ENCODE assay signal across 25 mouse cellular contexts in the genomic region with DNA sequence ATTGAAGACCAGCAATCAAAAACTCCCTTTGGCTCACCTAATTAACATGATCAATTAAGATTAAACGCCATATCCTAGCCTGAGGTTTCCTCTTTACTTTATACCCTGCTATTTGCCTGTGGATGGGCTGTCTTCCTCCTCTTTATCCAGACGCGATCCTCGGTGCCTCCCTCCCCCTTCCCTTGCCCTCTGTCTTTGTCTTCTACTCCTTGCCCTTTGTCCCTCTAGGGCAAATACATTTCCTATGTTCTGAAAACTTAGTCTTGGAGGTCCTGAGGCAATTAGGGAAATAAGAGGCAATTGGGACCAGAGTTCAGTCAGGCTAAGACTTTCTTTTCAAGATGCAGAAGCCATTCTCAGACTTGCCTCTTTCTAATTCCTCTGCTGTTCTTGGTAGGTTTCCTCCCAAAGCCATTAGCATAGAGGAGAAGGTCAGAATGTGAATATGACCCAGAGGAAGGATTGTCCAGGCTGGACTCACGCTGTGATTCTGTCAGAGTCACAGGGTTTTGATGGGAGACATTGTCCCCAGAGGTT.
"Had no signal": no experiment of that assay in that cellular context is flagged by ENCODE, and none has a peak within 500 bp of the region (broad histone marks: within the 10 kb centered on the region; RNA-seq: fewer than 3 reads in every experiment).

No protein-coding gene starts in this region.

- H3K27me3 ChIP-seq: heart, embryonic 13.5 days; heart, embryonic 15.5 days; hindbrain, embryonic 13.5 days; hindbrain, embryonic 15.5 days; kidney, embryonic 15.5 days; limb, embryonic 13.5 days; limb, embryonic 15.5 days; liver, embryonic 12.5 days had no signal

- H3K4me3 ChIP-seq: heart, embryonic 13.5 days; heart, embryonic 15.5 days; hindbrain, embryonic 13.5 days; hindbrain, embryonic 15.5 days; kidney, embryonic 15.5 days; limb, embryonic 13.5 days; limb, embryonic 15.5 days; liver, embryonic 12.5 days had no signal

- H3K4me1 ChIP-seq: heart, embryonic 13.5 days; heart, embryonic 15.5 days; hindbrain, embryonic 15.5 days; kidney, embryonic 15.5 days; limb, embryonic 13.5 days; limb, embryonic 15.5 days; liver, embryonic 12.5 days had no signal

- H3K27ac ChIP-seq: heart, embryonic 13.5 days; heart, embryonic 15.5 days; hindbrain, embryonic 13.5 days; hindbrain, embryonic 15.5 days; hindbrain, postnatal 0 days; kidney, embryonic 15.5 days; kidney, postnatal 0 days; limb, embryonic 13.5 days; limb, embryonic 15.5 days; liver, embryonic 12.5 days; liver, embryonic 14.5 days had no signal

- ATAC-seq: hindbrain, postnatal 0 days; intestine, embryonic 16.5 days; liver, embryonic 12.5 days had no signal

- DNase-seq: gastrocnemius, postnatal 14 days; gastrocnemius, postnatal 36 days; heart, adult 18-20 months; heart, postnatal 14 days; heart, postnatal 36 days; kidney, adult 11 months; kidney, adult 2 months; kidney, adult 9 months; kidney, postnatal 14 days; kidney, postnatal 36 days; layer of hippocampus, adult 9-11 months; layer of hippocampus, postnatal 36 days; left cerebral cortex, postnatal 4 days had no signal

- H3K36me3 ChIP-seq: heart, embryonic 13.5 days; heart, embryonic 15.5 days; hindbrain, embryonic 13.5 days; hindbrain, embryonic 15.5 days; kidney, embryonic 15.5 days; limb, embryonic 13.5 days; limb, embryonic 15.5 days; liver, embryonic 12.5 days had no signal

- H3K9ac ChIP-seq: heart, embryonic 13.5 days; heart, embryonic 15.5 days; hindbrain, embryonic 13.5 days; hindbrain, embryonic 15.5 days; kidney, embryonic 15.5 days; limb, embryonic 13.5 days; limb, embryonic 15.5 days; liver, embryonic 12.5 days; liver, embryonic 14.5 days had no signal

- H3K9me3 ChIP-seq: heart, embryonic 13.5 days; heart, embryonic 15.5 days; hindbrain, embryonic 15.5 days; kidney, embryonic 15.5 days; limb, embryonic 13.5 days; limb, embryonic 15.5 days; liver, embryonic 12.5 days had no signal
